Mouse (Mus musculus): ENCODE data around the gene Vdr.

Gene Vdr

DNA sequence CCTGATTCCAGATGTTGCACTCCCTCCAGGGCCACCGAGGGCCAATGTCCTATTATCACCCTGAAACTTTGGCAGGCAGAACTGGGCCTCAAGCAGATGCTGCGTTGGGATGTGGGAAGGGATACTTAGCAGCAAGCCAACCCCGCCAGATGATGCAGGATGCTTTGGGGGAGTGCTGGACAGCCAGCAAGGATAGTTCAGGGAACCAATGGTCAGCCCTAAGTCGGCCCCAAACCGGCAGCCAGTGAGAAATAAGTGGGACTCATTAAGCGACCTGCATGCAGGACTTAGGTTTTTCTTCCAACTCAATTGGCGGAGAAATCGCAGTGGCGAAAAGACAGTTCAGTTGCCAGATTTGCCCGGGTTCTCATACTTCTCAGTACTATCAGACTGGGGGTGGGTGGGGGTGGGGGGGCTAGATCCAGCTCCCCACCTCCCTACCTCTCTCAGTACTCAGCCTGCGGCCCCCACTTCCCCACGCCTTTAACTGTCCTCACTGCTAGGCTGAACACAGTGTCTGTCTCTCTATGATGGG lies 80.1 kb downstream of the Vdr start:
- no peak for DNase-seq (ENCODE audit: low spot score in 2 of 2)

DNA sequence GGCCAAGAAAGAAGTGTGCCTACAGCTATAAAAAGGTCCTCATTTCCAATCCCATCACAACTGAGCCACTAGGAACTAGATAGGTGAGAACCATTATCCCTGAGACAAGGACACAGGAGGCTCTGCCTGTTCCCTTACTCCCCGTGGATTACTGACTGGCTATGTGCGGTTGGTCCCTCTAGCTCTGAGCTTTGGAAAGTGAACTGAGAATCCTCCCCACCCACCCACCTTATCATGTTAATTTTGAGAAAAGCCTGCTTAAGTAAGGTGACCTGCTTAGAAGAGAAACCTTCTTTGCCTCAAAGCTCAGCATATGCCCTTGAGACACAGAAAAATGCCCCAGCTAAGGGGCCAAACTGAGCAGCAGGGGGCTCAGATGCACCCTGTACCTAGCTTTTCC lies 81.0 kb downstream of the Vdr start:
- no peak for DNase-seq (ENCODE audit: low spot score in 2 of 2)

GRCm38 (mm10) chr15:97828901-97829338 lies 81.5 kb downstream of the Vdr start:
- no peak for DNase-seq (ENCODE audit: low spot score in 2 of 2)

DNA sequence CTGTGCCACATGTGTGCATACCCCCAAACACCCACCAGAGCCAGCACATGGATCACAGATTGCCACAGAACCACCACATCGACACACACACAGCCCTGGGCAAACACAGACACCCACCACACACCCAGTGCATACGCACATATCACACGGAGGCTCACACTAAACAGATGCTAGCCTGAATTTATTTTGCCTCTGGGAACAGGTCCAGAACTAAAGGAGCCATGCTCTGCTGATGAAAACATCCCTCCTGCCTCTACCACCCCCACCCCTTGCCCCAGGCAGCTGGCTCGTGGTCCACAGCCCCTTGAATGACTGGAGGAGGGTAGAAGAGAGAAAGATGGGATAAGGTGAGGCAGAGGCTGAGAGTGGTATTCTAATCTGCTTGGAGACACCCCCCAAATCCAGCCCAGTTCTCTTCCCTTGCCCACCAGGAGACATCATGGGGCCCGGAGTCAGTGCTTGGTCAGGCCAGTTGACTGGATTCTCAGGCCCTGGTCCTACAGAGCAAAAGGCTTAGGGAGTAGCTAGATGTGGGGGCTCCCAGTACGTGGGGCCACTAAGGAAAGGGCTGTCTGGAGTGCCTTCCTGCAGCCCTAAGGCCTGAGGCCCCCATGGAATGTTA lies 82.1 kb downstream of the Vdr start:
- no peak for DNase-seq (ENCODE audit: low spot score in 2 of 2)

- DNase-seq (ENCODE audit: low spot score in 2 of 2): no peak
Measured at GRCm38 (mm10) chr15:97827401-97827800, 83.0 kb downstream of the Vdr start.

DNA sequence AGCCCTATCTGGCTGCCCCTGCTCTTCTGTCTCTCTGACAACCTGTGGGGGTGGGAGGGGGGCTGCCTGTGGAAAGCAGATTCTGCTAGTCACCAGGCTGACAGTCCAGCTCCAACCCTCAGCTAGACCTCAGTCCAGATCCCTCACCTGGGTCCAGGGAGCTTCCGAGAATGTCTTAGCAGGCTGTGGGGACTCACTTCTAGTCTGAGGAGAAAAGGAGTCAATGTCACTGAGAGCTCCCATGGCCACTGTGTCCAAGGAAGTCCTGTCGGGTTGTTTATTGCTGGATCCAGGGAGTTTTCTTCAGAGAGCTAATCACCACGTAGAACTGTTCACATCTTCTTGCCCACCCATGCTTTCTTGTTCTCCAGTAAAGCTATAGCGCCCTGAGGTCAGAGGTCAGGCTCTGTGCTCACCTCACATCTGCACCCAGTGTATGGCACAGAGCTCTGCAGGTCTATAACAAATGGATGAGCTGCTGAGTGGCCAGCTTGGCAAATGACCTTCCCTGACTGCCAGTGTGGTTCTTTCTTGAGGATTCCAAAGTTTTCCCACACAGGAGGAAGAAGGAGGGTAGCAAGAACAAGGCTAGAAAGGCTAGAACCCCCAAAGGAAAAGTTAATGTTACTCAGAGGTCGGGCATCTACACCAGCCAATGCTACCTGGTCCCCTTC lies 83.7 kb downstream of the Vdr start:
- no peak for DNase-seq (ENCODE audit: low spot score in 2 of 2)

GRCm38 (mm10) chr15:97825941-97826587 lies 84.4 kb downstream of the Vdr start:
- DNase-seq (ENCODE audit: low spot score in 2 of 2): no peak

DNA sequence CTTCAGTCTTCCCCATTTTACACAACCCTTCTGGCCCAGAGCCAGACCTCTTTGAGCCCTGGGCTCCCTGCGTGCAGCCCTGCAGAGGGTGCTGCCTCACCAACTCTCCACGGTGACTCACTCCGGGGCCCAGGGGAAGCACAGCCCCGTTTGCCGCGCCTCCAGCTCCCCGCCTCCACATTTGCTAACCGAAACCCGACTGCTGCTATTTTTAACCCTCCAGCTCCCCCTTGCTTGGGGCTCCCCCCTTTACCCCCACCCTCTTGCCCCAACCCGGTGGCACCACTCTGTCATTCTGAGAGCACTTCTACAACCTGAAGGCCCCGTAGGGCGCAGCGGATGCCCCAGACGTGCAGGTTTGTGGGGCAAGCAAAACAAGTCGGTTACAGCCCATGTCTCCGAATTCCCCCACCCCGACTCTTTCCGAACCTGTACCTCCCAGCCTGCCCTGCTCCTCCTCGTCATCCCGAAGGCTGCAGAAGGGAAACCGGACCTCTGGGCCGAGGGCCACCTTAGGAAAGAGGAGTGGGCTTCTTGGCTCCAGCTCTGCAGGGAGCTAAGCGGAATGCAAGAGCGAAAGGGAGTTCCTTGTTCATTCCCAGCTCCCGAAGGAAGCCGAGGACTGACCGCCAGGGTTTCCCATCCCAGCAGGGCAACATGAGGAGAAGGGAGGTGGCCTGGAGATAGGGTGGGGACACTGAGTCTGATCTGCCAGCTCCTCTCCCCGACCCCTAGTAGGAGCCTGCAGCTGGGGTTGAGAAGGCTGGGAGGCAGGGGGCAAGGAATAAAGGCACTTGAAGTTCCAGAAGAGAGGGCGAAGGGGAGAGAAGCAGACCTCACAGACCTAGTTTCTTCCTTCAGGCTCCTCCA lies 85.1 kb downstream of the Vdr start:
- no peak for DNase-seq (ENCODE audit: low spot score in 2 of 2)

- DNase-seq (ENCODE audit: low spot score in 2 of 2): no peak
Measured at GRCm38 (mm10) chr15:97824042-97824441, 86.4 kb downstream of the Vdr start.

- DNase-seq (ENCODE audit: low spot score in 2 of 2): no peak
Measured at GRCm38 (mm10) chr15:97823479-97823878, 87.0 kb downstream of the Vdr start.

DNA sequence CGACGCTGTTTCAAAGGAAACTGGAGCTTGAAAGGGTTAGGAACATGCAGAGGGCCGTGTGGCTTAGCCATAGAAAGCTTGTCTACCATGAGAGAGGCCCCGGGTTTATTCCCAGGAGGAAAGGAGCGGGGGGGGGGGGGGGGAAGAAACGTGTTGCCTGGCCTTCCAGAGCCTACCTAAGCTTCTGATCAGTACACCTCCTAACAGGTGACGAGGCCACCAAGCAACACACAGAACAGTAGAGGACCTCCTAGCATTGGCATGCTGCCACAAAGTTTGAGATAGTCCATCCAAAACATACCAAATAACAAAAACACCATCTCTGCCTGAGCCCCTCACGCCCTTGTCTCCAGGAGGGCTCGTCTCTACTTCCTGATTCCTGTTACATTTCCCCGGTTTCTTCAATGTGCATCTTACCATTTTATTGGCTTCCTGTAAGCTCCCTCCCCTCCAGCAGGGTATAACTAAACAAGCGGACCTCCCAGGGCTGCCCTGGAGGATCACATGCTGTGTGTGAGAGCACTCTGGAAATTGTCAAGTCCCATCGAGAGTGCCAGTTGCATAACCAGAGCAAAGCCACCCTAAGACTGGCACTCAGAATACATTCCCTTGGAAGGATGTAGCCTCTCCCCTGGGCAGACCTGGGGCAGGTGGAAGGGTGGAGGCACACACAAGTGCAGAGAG lies 87.7 kb downstream of the Vdr start:
- no peak for DNase-seq (ENCODE audit: low spot score in 2 of 2)

GRCm38 (mm10) chr15:97821983-97822363 lies 88.5 kb downstream of the Vdr start:
- no peak for DNase-seq (ENCODE audit: low spot score in 2 of 2)

DNA sequence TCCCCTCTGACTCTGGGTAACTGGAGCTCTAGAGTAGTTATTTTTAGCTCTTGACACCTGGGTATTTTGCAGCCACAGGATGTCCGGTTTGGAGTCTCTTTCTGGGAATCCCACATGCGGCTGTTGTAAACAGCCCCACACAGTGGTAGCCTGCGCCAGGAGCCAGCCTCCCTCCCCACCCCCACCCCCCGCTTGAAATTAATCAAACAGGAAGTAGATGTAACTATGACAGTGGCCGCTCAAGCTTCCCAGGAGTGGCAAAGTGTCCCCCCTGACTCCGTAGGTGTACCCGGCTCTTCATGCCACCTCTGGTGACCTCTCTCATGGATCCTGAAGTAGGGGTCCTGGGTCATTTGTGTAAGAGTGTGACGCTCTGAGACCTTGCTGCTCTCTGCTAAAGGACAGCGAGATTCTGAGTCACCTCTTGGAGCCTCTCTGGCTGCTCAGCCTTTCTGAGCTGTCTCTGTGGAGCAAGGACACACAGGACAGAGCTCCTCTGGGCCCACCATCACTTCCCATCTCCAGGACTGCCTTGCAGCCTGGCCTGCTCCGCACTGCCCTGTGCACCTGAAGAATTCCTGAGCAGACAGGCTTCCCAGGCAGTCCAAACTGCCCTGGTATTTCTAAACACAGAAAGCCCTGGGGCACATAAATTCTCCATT lies 89.0 kb downstream of the Vdr start:
- DNase-seq (ENCODE audit: low spot score in 2 of 2): no peak

DNA sequence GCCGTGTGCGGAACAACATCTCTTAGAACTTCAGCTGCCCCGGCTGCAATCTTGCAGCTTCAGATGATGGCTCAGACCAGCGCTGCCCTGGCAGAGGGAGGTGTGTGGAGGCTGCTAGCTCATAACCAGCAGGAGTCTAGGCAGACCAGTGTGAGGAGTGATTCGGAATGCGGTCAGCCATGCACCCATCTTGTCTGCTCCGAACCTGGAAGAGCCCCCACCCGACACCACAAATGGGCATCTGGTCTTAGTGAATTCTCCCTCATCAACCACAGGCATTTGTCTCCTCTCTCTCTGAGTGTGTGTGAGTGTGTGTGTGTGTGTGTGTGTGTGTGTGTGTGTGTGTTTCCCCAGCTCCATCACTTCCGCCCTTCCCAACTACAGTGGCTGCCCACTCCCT lies 90.5 kb downstream of the Vdr start:
- DNase-seq (ENCODE audit: low spot score in 2 of 2): no peak

GRCm38 (mm10) chr15:97816199-97816994 lies 94.0 kb downstream of the Vdr start:
- DNase-seq (ENCODE audit: low spot score in 2 of 2): no peak

- DNase-seq (ENCODE audit: low spot score in 2 of 2): no peak
Measured at GRCm38 (mm10) chr15:97815254-97815653, 95.2 kb downstream of the Vdr start.

GRCm38 (mm10) chr15:97814703-97815102 lies 95.7 kb downstream of the Vdr start:
- no peak for DNase-seq (ENCODE audit: low spot score in 2 of 2)

GRCm38 (mm10) chr15:97813452-97814204 lies 96.8 kb downstream of the Vdr start:
- DNase-seq (ENCODE audit: low spot score in 2 of 2): peak in 1 of 2 experiments; percentile 65

GRCm38 (mm10) chr15:97812875-97813274 lies 97.6 kb downstream of the Vdr start:
- no peak for DNase-seq (ENCODE audit: low spot score in 2 of 2)
